Mouse (Mus musculus) stomach, postnatal 0 days (tissue): ENCODE measurements around the gene Slc25a30. TPM values are rescaled to one million over a fixed set of nuclear protein-coding genes. Genes with fewer than 3 reads are reported as not detected.

Source experiments
- ATAC-seq: fragments of 200-750 bp; cut with Nextera tagmentation; 2 replicates; pipeline ENCODE4 v1.8.0; 2017; ENCODE audit not compliant: low FRiP score, low TSS enrichment
- DNase-seq: peaks from one replicate; pipeline ENCODE4 v3.0.0-alpha.2; 2016; ENCODE audit warnings: low spot score
- H3K27ac ChIP-seq: fragments of 300-500 bp; sonication (generic); replicated peaks from 2 replicates; pipeline ENCODE4 v1.5.1; 2014; ENCODE audit warnings: mild to moderate bottlenecking, control low read depth
- H3K27me3 ChIP-seq: fragments of 300-500 bp; sonication (generic); 2 replicates; pipeline ENCODE4 v1.6.1; 2014; ENCODE audit warnings: low read length; ENCODE audit not compliant: control insufficient read depth, insufficient read depth
- H3K36me3 ChIP-seq: fragments of 300-500 bp; sonication (generic); 2 replicates; pipeline ENCODE4 v1.6.1; 2014; ENCODE audit warnings: low read length, mixed read lengths; ENCODE audit not compliant: control insufficient read depth, insufficient read depth
- H3K4me1 ChIP-seq: fragments of 300-500 bp; sonication (generic); replicated peaks from 2 replicates; pipeline ENCODE4 v1.6.1; 2014; ENCODE audit warnings: antibody characterized with exemption; ENCODE audit not compliant: control insufficient read depth, insufficient read depth
- H3K4me2 ChIP-seq: fragments of 300-500 bp; sonication (generic); replicated peaks from 2 replicates; pipeline ENCODE4 v1.6.1; 2014; ENCODE audit warnings: low read depth, mild to moderate bottlenecking, control low read depth, moderate library complexity
- H3K4me3 ChIP-seq: fragments of 300-500 bp; sonication (generic); 2 replicates; pipeline ENCODE4 v1.5.1; 2014; ENCODE audit warnings: low read depth, low read length, control low read depth
- H3K9ac ChIP-seq: fragments of 300-500 bp; sonication (generic); 2 replicates; pipeline ENCODE4 v1.6.1; 2014; ENCODE audit warnings: mild to moderate bottlenecking, low read length, control low read depth, mixed read lengths
- H3K9me3 ChIP-seq: fragments of 300-500 bp; sonication (generic); 2 replicates; pipeline ENCODE4 v1.6.1; 2016; ENCODE audit warnings: low read length; ENCODE audit not compliant: control insufficient read depth
- CTCF ChIP-seq: IDR thresholded peaks from 2 replicates; pipeline ENCODE4 v1.5.1; 2016; ENCODE audit warnings: antibody characterized with exemption, low read depth, mild to moderate bottlenecking, moderate library complexity
- EP300 ChIP-seq: optimal IDR thresholded peaks from 2 replicates; pipeline ENCODE3; 2016; ENCODE audit warnings: antibody characterized with exemption
- WGBS: fragments of 180-500 bp; shearing (Covaris S2); extraction: QIAGEN DNeasy Blood & Tissue Kit; methylation state at CpG from one replicate; pipeline ENCODE4 v1.1.7; 2014; 5-methylcytosine and 5-hydroxymethylcytosine counted together
- polyA plus RNA-seq: library from polyadenylated mRNA; unstranded; fragments of >200 nt; fragmentation: Nextera tagmentation; extraction: Ambion mirVana; gene quantifications from 2 replicates; pipeline ENCODE4 v1.2.1, GENCODE M21; 2015

Slc25a30 gene
- polyA plus RNA-seq, 1 experiment from 2014 or later = 1.3 TPM

GRCm38 (mm10) chr14:75761028-75761805 lies 25.6 kb downstream of the Slc25a30 start:
- TF ChIP-seq EP300 (no peak), CTCF (peak; percentile 84)
- no peak overlapping the region for H3K4me2 ChIP-seq
- ATAC-seq (0 out of 2 replicates have a peak, but pooled peaks have one; percentile 59), DNase-seq (peak; percentile 37)
- H3K9me3 ChIP-seq = no peaks in the 10 kb centered on the region
- H3K27me3 ChIP-seq = no peaks in the 10 kb centered on the region
- H3K4me1 ChIP-seq = no peaks in the 10 kb centered on the region
- no peak overlapping the region for H3K27ac ChIP-seq
- H3K9ac ChIP-seq = no peak overlapping the region
- no peaks in the 10 kb centered on the region for H3K36me3 ChIP-seq
- H3K4me3 ChIP-seq = no peak overlapping the region
- WGBS = 56% methylated on average over 10 of the region's 10 CpGs

GRCm38 (mm10) chr14:75758401-75758800 lies 28.4 kb downstream of the Slc25a30 start:
- Histone ChIP-seq H3K4me2 (no peak overlapping the region), H3K4me1 (no peaks in the 10 kb centered on the region), H3K9ac (no peak overlapping the region), H3K36me3 (no peaks in the 10 kb centered on the region), H3K4me3 (no peak overlapping the region), H3K27ac (no peak overlapping the region), H3K27me3 (no peaks in the 10 kb centered on the region), H3K9me3 (no peaks in the 10 kb centered on the region)
- WGBS = 70% methylated on average over 7 of the region's 7 CpGs
- no peak for DNase-seq
- TF ChIP-seq EP300 (no peak), CTCF (no peak)
- ATAC-seq = no peak

- WGBS = 49% methylated on average over 2 of the region's 2 CpGs
- Histone ChIP-seq H3K27ac (no peak overlapping the region), H3K9ac (no peak overlapping the region), H3K27me3 (no peaks in the 10 kb centered on the region), H3K36me3 (no peaks in the 10 kb centered on the region), H3K4me1 (peaks cover under 1% of the 10 kb centered on the region; the same call in 1 of the 2 replicates), H3K4me2 (no peak overlapping the region), H3K4me3 (no peak overlapping the region), H3K9me3 (no peaks in the 10 kb centered on the region)
- no peak for DNase-seq
- ATAC-seq = no peak
- TF ChIP-seq EP300 (no peak), CTCF (no peak)
These were observed 29.0 kb downstream of the Slc25a30 start for GRCm38 (mm10) chr14:75757821-75758220.

- Histone ChIP-seq H3K36me3 (no peaks in the 10 kb centered on the region), H3K4me1 (peaks cover 5% of the 10 kb centered on the region; the same call in 1 of the 2 replicates), H3K4me3 (no peak overlapping the region), H3K9me3 (no peaks in the 10 kb centered on the region), H3K27ac (no peak overlapping the region), H3K9ac (no peak overlapping the region), H3K27me3 (no peaks in the 10 kb centered on the region), H3K4me2 (no peak overlapping the region)
- ATAC-seq (no peak), DNase-seq (no peak)
- WGBS = 81% methylated on average over 6 of the region's 6 CpGs
- TF ChIP-seq EP300 (no peak), CTCF (no peak)
These were observed 29.9 kb downstream of the Slc25a30 start for GRCm38 (mm10) chr14:75756971-75757370.

- H3K4me1 ChIP-seq = peaks cover 5% of the 10 kb centered on the region; the same call in 1 of the 2 replicates
- no peaks in the 10 kb centered on the region for H3K36me3 ChIP-seq
- peak within 1 kb of the TSS; percentile 79 for H3K4me2 ChIP-seq
- peak within 1 kb of the TSS; percentile 96 for H3K4me3 ChIP-seq
- H3K9me3 ChIP-seq = no peaks in the 10 kb centered on the region
- TF ChIP-seq CTCF (peak; percentile 53), EP300 (peak; percentile 52)
- H3K9ac ChIP-seq = peak within 1 kb of the TSS; percentile 97
- H3K27me3 ChIP-seq = no peaks in the 10 kb centered on the region
- DNase-seq (peak; percentile 97), ATAC-seq (peak; percentile 95)
- WGBS = under 1% methylated on average over 77 of the region's 78 CpGs
- H3K27ac ChIP-seq = peak within 1 kb of the TSS; percentile 98
These were observed 32.6 kb downstream of the Slc25a30 start, which contains the start of gene Cog3 for GRCm38 (mm10) chr14:75753991-75754817. Cog3 (minus strand) TSS chr14:75754517.
